Mouse (Mus musculus) C2C12 (cell line): ENCODE data around the gene Lmln.
"Not testable (repeated sequence)": the region's sequence is repeated elsewhere in the genome, so short reads cannot be mapped to it uniquely, and the experiment has no call there.

Source experiments
- CEBPB ChIP-seq: IDR thresholded peaks from one replicate; pipeline ENCODE4 v1.6.1; 2011; ENCODE audit warnings: low read depth, mild to moderate bottlenecking, control low read depth, moderate library complexity
- CTCF ChIP-seq: IDR thresholded peaks from one replicate; pipeline ENCODE4 v1.5.1; 2011; ENCODE audit not compliant: control insufficient read depth, insufficient read depth, insufficient read length
- FOSL1 ChIP-seq: IDR thresholded peaks from one replicate; pipeline ENCODE4 v1.8.0; 2011; ENCODE audit warnings: mild to moderate bottlenecking, low read length; ENCODE audit not compliant: poor library complexity, insufficient read depth, severe bottlenecking
- MAX ChIP-seq: IDR thresholded peaks from one replicate; pipeline ENCODE4 v1.6.1; 2011; ENCODE audit warnings: mild to moderate bottlenecking, control low read depth
- MYOD1 ChIP-seq: IDR thresholded peaks from one replicate; pipeline ENCODE4 v1.6.1; 2011; ENCODE audit warnings: low read depth; ENCODE audit not compliant: control insufficient read depth, insufficient read length
- MYOG ChIP-seq: IDR thresholded peaks from one replicate; pipeline ENCODE4 v1.6.1; 2011; ENCODE audit not compliant: control insufficient read depth, insufficient read length; ENCODE audit errors: extremely low read depth
- USF1 ChIP-seq: IDR thresholded peaks from one replicate; pipeline ENCODE4 v1.6.1; 2011; ENCODE audit warnings: low read depth, mild to moderate bottlenecking, control low read depth, moderate library complexity

DNA sequence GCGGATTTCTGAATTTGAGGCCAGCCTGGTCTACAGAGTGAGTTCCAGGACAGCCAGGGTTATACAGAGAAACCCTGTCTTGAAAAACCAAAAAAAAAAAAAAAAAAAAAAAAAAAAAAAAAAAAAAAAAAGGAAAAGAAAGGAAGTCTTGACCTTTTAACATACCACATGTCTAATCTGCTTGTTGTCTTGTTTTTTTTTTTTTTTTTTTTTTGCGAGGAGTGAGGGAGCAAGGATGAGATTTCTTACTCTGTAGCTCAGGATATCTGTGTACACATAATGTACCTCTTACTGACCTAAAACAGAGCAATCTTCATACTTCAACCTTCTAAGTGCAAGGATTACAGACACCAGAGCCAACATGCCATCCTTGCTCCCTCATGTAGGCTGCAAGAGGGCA, 7.4 kb upstream of the Lmln start:
- not testable (repeated sequence) for TF ChIP-seq CTCF, USF1, MYOG, MYOD1, FOSL1, CEBPB, MAX
